Mouse (Mus musculus) liver, postnatal 0 days (tissue): ENCODE results near the gene Nup54. TPM values are rescaled to one million over a fixed set of nuclear protein-coding genes. Genes with fewer than 3 reads are reported as not detected.

Experiments
- ATAC-seq: fragments of 200-750 bp; cut with Nextera tagmentation; 2 replicates; pipeline ENCODE4 v1.8.0; 2017; ENCODE audit warnings: mild to moderate bottlenecking, moderate library complexity
- DNase-seq: peaks from one replicate; pipeline ENCODE4 v3.0.0-alpha.2; 2016
- H3K27ac ChIP-seq: fragments of 300-500 bp; sonication (generic); 2 replicates; pipeline ENCODE4 v1.5.1; 2014; ENCODE audit warnings: antibody characterized with exemption, moderate library complexity, mild to moderate bottlenecking, low read depth
- H3K27me3 ChIP-seq: fragments of 300-500 bp; sonication (generic); 2 replicates; pipeline ENCODE4 v1.6.1; 2014; ENCODE audit warnings: low read length, control low read depth, mixed read lengths; ENCODE audit not compliant: insufficient read depth
- H3K36me3 ChIP-seq: fragments of 300-500 bp; sonication (generic); replicated peaks from 2 replicates; pipeline ENCODE4 v1.6.1; 2014; ENCODE audit warnings: mild to moderate bottlenecking, control low read depth, low read length, moderate library complexity, mixed read lengths; ENCODE audit not compliant: insufficient read depth
- H3K4me1 ChIP-seq: fragments of 300-500 bp; sonication (generic); 2 replicates; pipeline ENCODE4 v1.6.1; 2014; ENCODE audit warnings: antibody characterized with exemption, mild to moderate bottlenecking, control low read depth; ENCODE audit not compliant: insufficient read depth
- H3K4me2 ChIP-seq: fragments of 300-500 bp; sonication (generic); 2 replicates; pipeline ENCODE4 v1.6.1; 2014; ENCODE audit warnings: low read depth, mild to moderate bottlenecking, low read length, moderate library complexity, mixed read lengths
- H3K4me3 ChIP-seq: fragments of 300-500 bp; sonication (generic); 2 replicates; pipeline ENCODE4 v1.5.1; 2014; ENCODE audit warnings: low read depth, low read length
- H3K9ac ChIP-seq: fragments of 300-500 bp; sonication (generic); replicated peaks from 2 replicates; pipeline ENCODE4 v1.6.1; 2014; ENCODE audit warnings: mild to moderate bottlenecking, moderate library complexity
- H3K9me3 ChIP-seq: fragments of 300-500 bp; sonication (generic); 2 replicates; pipeline ENCODE4 v1.6.1; 2016; ENCODE audit warnings: mild to moderate bottlenecking, control low read depth, low read length, mixed read lengths
- CTCF ChIP-seq: sonication (generic); IDR thresholded peaks from 2 replicates; pipeline ENCODE4 v1.5.1; 2016; ENCODE audit warnings: antibody characterized with exemption, low read depth
- EP300 ChIP-seq: IDR thresholded peaks from 2 replicates; pipeline ENCODE4 v1.6.1; 2016; ENCODE audit warnings: antibody characterized with exemption, low read depth, mild to moderate bottlenecking
- WGBS: fragments of 180-500 bp; shearing (Covaris S2); extraction: QIAGEN DNeasy Blood & Tissue Kit; methylation state at CpG from one replicate; pipeline ENCODE4 v1.1.7; 2014; ENCODE audit not compliant: insufficient replicate concordance; 5-methylcytosine and 5-hydroxymethylcytosine counted together
- polyA plus RNA-seq: library from polyadenylated mRNA; unstranded; fragments of >200 nt; fragmentation: Nextera tagmentation; extraction: Ambion mirVana; gene quantifications from 2 replicates; pipeline ENCODE4 v1.2.1, GENCODE M21; 2015

The Nup54 gene
- polyA plus RNA-seq, 1 experiment from 2014 or later = 15.2 TPM

- ATAC-seq (no peak), DNase-seq (no peak)
- Histone ChIP-seq H3K36me3 (peaks cover 73% of the 10 kb centered on the region), H3K9me3 (no peaks in the 10 kb centered on the region), H3K27ac (no peak overlapping the region), H3K9ac (no peak overlapping the region), H3K4me2 (no peak overlapping the region), H3K4me1 (no peaks in the 10 kb centered on the region), H3K27me3 (no peaks in the 10 kb centered on the region), H3K4me3 (no peak overlapping the region)
- 93% methylated on average over 11 of the region's 11 CpGs for WGBS
- TF ChIP-seq CTCF = no peak
- no peak for TF ChIP-seq EP300
Measured at GRCm38 (mm10) chr5:92424126-92424525, 10.9 kb downstream of the Nup54 start.

- no peak for TF ChIP-seq CTCF
- Histone ChIP-seq H3K27me3 (no peaks in the 10 kb centered on the region), H3K36me3 (peaks cover 38% of the 10 kb centered on the region), H3K4me3 (no peak overlapping the region), H3K9ac (no peak overlapping the region), H3K4me1 (no peaks in the 10 kb centered on the region), H3K27ac (no peak overlapping the region), H3K4me2 (no peak overlapping the region), H3K9me3 (no peaks in the 10 kb centered on the region)
- no peak for DNase-seq
- no peak for ATAC-seq
- 78% methylated on average over 8 of the region's 8 CpGs for WGBS
Measured at GRCm38 (mm10) chr5:92413982-92414375, 21.0 kb downstream of the Nup54 start.

- Histone ChIP-seq H3K4me1 (no peaks in the 10 kb centered on the region), H3K9me3 (no peaks in the 10 kb centered on the region), H3K27me3 (no peaks in the 10 kb centered on the region), H3K9ac (no peak overlapping the region), H3K4me3 (no peak overlapping the region), H3K27ac (no peak overlapping the region), H3K4me2 (no peak overlapping the region), H3K36me3 (peaks cover 32% of the 10 kb centered on the region)
- no peak for ATAC-seq
- no peak for DNase-seq
- TF ChIP-seq EP300 (no peak), CTCF (no peak)
- WGBS = 74% methylated on average over 11 of the region's 11 CpGs
Measured at GRCm38 (mm10) chr5:92413271-92413981, 21.6 kb downstream of the Nup54 start.

- no peak overlapping the region for H3K27ac ChIP-seq
- no peaks in the 10 kb centered on the region for H3K9me3 ChIP-seq
- TF ChIP-seq EP300 (no peak), CTCF (no peak)
- H3K27me3 ChIP-seq = no peaks in the 10 kb centered on the region
- H3K9ac ChIP-seq = no peak overlapping the region
- H3K36me3 ChIP-seq = peaks cover 16% of the 10 kb centered on the region
- DNase-seq (no peak), ATAC-seq (no peak)
- H3K4me3 ChIP-seq = no peak overlapping the region
- 57% methylated on average over 7 of the region's 7 CpGs for WGBS
- H3K4me1 ChIP-seq = no peaks in the 10 kb centered on the region
- no peak overlapping the region for H3K4me2 ChIP-seq
Measured at GRCm38 (mm10) chr5:92411461-92412140, 23.4 kb downstream of the Nup54 start.

- Histone ChIP-seq H3K36me3 (peaks cover 10% of the 10 kb centered on the region), H3K9me3 (no peaks in the 10 kb centered on the region), H3K4me1 (no peaks in the 10 kb centered on the region), H3K27ac (no peak overlapping the region), H3K27me3 (no peaks in the 10 kb centered on the region), H3K4me3 (no peak overlapping the region), H3K4me2 (no peak overlapping the region), H3K9ac (no peak overlapping the region)
- DNase-seq = no peak
- WGBS = 88% methylated on average over 5 of the region's 5 CpGs
- no peak for TF ChIP-seq EP300
- no peak for TF ChIP-seq CTCF
- ATAC-seq = no peak
Measured at GRCm38 (mm10) chr5:92410486-92410885, 24.5 kb downstream of the Nup54 start.

GRCm38 (mm10) chr5:92409361-92410155, 25.5 kb downstream of the Nup54 start:
- no peaks in the 10 kb centered on the region for H3K9me3 ChIP-seq
- ATAC-seq (no peak), DNase-seq (no peak)
- no peak overlapping the region for H3K4me3 ChIP-seq
- H3K36me3 ChIP-seq = peaks cover 6% of the 10 kb centered on the region
- no peaks in the 10 kb centered on the region for H3K4me1 ChIP-seq
- no peak overlapping the region for H3K9ac ChIP-seq
- no peaks in the 10 kb centered on the region for H3K27me3 ChIP-seq
- TF ChIP-seq EP300 (no peak), CTCF (no peak)
- 71% methylated on average over 9 of the region's 9 CpGs for WGBS
- no peak overlapping the region for H3K4me2 ChIP-seq
- no peak overlapping the region for H3K27ac ChIP-seq
